Mouse (Mus musculus): ENCODE data around the gene Psat1. TPM values are rescaled to one million over a fixed set of nuclear protein-coding genes. Genes with fewer than 3 reads are reported as not detected.
A peak's percentile ranks its signal among the peaks of the same experiment; 100 is the strongest.

Psat1 gene
- polyA plus RNA-seq, 1 experiment from 2014 or later: 115 TPM

DNA sequence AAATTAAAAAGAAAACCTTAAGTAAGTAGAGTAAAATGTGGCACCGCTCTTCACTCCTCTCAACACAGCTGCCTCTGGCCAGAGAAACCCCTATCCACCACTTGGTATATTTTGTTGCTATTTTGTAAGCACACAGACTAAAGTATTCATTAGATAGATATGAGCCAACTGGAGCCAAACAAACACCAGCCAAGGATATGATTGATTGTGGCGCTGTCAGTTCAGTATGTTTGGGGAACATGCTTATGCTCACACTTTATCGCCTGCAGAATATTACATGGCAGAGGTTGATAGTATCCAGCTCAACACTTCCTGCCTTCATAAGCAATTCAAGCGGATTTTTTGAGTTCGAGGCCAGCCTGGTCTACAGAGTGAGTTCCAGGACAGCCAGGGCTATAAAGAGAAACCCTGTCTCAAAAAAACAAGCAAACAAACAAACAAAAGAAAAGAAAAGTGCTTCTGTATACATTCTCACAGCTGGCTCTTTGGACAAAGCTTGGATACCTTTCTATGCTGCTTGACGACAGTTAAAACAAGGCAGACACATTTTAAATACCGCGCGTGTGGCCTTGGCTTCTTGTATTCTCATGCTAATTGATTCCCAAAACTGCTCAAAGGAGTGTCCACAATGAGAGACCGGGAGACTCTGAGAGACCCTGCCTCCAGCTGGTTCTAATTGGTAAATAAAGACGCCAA is 4.6 kb downstream of the Psat1 start:
- no peak for ATAC-seq (ENCODE audit: insufficient read depth, low FRiP score, low TSS enrichment)
- Histone ChIP-seq H3K9me3 (ENCODE audit: control insufficient read depth, low read length) (no peaks in the 10 kb centered on the region), H3K4me3 (ENCODE audit: low read depth, low read length) (no peak overlapping the region), H3K4me2 (ENCODE audit: low read depth) (no peak overlapping the region), H3K9ac (ENCODE audit: low read length) (no peak overlapping the region), H3K27ac (ENCODE audit: low read depth, low read length) (no peak overlapping the region), H3K4me1 (ENCODE audit: control insufficient read depth, insufficient read depth, low read length) (no peaks in the 10 kb centered on the region), H3K36me3 (ENCODE audit: control insufficient read depth, insufficient read depth, low read length) (no peaks in the 10 kb centered on the region), H3K27me3 (ENCODE audit: control insufficient read depth, insufficient read depth, low read length) (no peaks in the 10 kb centered on the region)
- WGBS: 54% methylated on average over 11 of the region's 11 CpGs
- no peak for DNase-seq (ENCODE audit: low spot score)

- no peak overlapping the region for H3K4me2 ChIP-seq (ENCODE audit: low read depth)
- 87% methylated on average over 8 of the region's 8 CpGs for WGBS
- DNase-seq (ENCODE audit: low spot score) (no peak), ATAC-seq (ENCODE audit: insufficient read depth, low FRiP score, low TSS enrichment) (no peak)
- H3K4me1 ChIP-seq (ENCODE audit: control insufficient read depth, insufficient read depth, low read length): no peaks in the 10 kb centered on the region
- no peak overlapping the region for H3K4me3 ChIP-seq (ENCODE audit: low read depth, low read length)
- no peak overlapping the region for H3K9ac ChIP-seq (ENCODE audit: low read length)
- H3K27me3 ChIP-seq (ENCODE audit: control insufficient read depth, insufficient read depth, low read length): no peaks in the 10 kb centered on the region
- no peak overlapping the region for H3K27ac ChIP-seq (ENCODE audit: low read depth, low read length)
- H3K36me3 ChIP-seq (ENCODE audit: control insufficient read depth, insufficient read depth, low read length): no peaks in the 10 kb centered on the region
- H3K9me3 ChIP-seq (ENCODE audit: control insufficient read depth, low read length): no peaks in the 10 kb centered on the region
Observed at GRCm38 (mm10) chr19:15941399-15941798, 5.7 kb downstream of the Psat1 start.

GRCm38 (mm10) chr19:15925719-15926045 is 21.5 kb downstream of the Psat1 start:
- ATAC-seq (ENCODE audit: insufficient read depth, low FRiP score, low TSS enrichment) (peak; percentile 0; the same call in 1 of the 2 replicates), DNase-seq (ENCODE audit: low spot score) (peak; percentile 29)
- Histone ChIP-seq H3K4me3 (ENCODE audit: low read depth, low read length) (peak overlapping the region; percentile 65), H3K27me3 (ENCODE audit: control insufficient read depth, insufficient read depth, low read length) (no peaks in the 10 kb centered on the region), H3K27ac (ENCODE audit: low read depth, low read length) (0 out of 2 replicates have a peak overlapping the region, but pooled peaks have one; percentile 11), H3K36me3 (ENCODE audit: control insufficient read depth, insufficient read depth, low read length) (no peaks in the 10 kb centered on the region), H3K4me1 (ENCODE audit: control insufficient read depth, insufficient read depth, low read length) (peaks cover 12% of the 10 kb centered on the region; the same call in 1 of the 2 replicates), H3K9ac (ENCODE audit: low read length) (peak overlapping the region; percentile 41), H3K9me3 (ENCODE audit: control insufficient read depth, low read length) (no peaks in the 10 kb centered on the region), H3K4me2 (ENCODE audit: low read depth) (peak overlapping the region; percentile 90)
- WGBS: 23% methylated on average over 4 of the region's 4 CpGs

DNA sequence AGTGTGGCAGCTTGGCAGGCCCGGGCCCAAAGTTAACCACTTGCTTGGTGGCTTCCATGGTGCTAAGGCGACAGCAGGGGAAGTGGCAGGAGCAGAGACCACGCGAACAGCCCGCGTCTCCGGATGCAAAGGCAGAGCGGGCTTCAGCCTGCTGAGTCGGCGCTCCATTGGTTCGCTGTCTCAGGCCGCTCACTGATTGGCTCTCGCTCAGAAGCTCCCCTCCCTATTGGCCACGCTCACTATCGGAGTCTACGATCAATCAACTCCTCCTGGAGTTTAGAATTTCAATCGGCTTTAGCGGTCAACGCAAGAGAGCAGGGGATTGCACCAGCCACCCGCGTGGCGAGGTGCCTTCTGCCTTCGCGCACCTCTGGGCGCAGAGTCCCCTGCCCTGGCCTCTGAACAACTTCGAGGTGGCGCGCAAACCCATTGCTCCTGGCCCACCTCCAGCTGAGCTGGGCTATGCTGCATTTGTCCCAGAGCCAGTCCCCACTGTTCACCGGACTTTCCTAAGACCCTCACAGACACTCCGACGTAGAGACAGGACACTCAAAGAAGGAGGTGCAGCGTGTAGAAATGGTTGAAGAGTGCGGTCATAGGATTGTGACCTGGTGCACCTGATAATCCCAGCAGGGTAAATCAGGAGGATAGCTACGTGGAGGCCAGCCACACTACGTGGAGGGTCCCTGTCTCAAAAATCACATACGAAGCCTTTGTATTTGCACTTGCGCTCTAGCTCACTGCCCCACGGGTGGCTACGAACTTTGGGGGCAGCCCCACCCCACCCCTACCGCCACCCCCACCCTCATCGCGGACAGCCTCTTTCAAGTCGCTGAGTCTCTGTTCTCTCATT is 22.0 kb downstream of the Psat1 start:
- H3K36me3 ChIP-seq (ENCODE audit: control insufficient read depth, insufficient read depth, low read length): no peaks in the 10 kb centered on the region
- WGBS: 3% methylated on average over 43 of the region's 43 CpGs

DNA sequence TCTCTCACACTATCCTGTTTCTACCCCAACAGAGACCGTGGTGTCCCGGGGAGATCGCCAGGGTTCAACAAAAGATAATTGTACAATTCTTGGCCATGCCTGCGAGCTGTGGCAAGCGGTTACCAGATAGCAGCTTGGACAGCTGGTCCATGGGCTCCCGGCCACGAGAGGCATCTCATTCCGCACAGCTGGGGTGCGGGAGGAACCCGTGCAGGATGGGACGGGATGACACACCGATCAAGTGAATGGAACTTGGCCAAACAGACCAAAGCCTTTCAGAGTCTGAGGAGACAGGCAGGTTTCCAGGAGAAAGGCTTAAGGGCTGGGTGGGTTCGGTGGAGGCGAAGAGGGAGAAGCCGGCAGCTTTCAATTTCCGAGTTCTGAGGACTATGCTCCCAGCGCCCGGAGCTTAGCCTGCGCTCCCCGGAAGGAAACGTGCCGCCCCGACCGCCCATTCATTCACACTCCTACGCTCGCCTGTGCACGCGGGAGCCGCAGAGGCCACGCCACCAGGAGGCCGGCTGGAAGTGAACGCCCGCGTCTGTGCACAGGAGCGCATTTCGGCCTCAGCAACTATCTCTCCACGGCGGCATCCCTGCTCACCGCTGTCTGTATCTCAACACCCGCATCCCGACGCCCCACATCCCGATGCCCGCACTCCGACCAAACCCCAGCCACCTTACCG is 22.8 kb downstream of the Psat1 start:
- peak overlapping the region; percentile 68 for H3K27ac ChIP-seq (ENCODE audit: low read depth, low read length)
- WGBS: under 1% methylated on average over 46 of the region's 46 CpGs

More for the DNA sequence above, 22.0 kb downstream of the Psat1 start:
- peak overlapping the region; percentile 90 for H3K4me2 ChIP-seq (ENCODE audit: low read depth)
- no peaks in the 10 kb centered on the region for H3K9me3 ChIP-seq (ENCODE audit: control insufficient read depth, low read length)
- ATAC-seq (ENCODE audit: insufficient read depth, low FRiP score, low TSS enrichment) (peak; percentile 100), DNase-seq (ENCODE audit: low spot score) (peak; percentile 92)
- H3K4me1 ChIP-seq (ENCODE audit: control insufficient read depth, insufficient read depth, low read length): peaks cover 12% of the 10 kb centered on the region; the same call in 1 of the 2 replicates
- H3K4me3 ChIP-seq (ENCODE audit: low read depth, low read length): peak overlapping the region; percentile 65
- peak overlapping the region; percentile 53 for H3K9ac ChIP-seq (ENCODE audit: low read length)
- no peaks in the 10 kb centered on the region for H3K27me3 ChIP-seq (ENCODE audit: control insufficient read depth, insufficient read depth, low read length)
- H3K27ac ChIP-seq (ENCODE audit: low read depth, low read length): peak overlapping the region; percentile 68

DNA sequence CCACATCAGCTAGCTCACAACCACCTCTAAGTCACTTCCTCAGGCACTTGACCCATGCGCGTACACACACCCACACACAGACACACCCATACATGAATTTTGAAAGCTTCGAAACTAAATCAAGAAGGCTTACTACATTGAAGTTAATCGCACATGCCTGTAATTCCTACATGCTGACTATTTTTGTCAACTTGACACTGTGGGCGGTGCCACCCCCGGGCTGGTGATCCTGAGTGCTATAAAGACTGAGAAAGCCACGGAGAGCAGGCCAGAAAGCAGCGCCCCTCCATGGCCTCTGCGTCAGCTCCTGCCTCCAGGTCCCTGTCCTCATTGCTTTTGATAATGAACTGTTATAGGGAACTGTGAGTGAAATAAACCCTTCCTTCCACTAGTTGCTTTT is 23.7 kb downstream of the Psat1 start:
- peaks cover 12% of the 10 kb centered on the region; the same call in 1 of the 2 replicates for H3K4me1 ChIP-seq (ENCODE audit: control insufficient read depth, insufficient read depth, low read length)
- H3K36me3 ChIP-seq (ENCODE audit: control insufficient read depth, insufficient read depth, low read length): no peaks in the 10 kb centered on the region
- H3K27me3 ChIP-seq (ENCODE audit: control insufficient read depth, insufficient read depth, low read length): no peaks in the 10 kb centered on the region
- 36% methylated on average over 9 of the region's 9 CpGs for WGBS
- peak overlapping the region; percentile 53; the same call in 1 of the 2 replicates for H3K9ac ChIP-seq (ENCODE audit: low read length)
- DNase-seq (ENCODE audit: low spot score) (peak; percentile 31), ATAC-seq (ENCODE audit: insufficient read depth, low FRiP score, low TSS enrichment) (no peak)
- H3K4me3 ChIP-seq (ENCODE audit: low read depth, low read length): peak overlapping the region; percentile 65
- no peaks in the 10 kb centered on the region for H3K9me3 ChIP-seq (ENCODE audit: control insufficient read depth, low read length)
- H3K4me2 ChIP-seq (ENCODE audit: low read depth): peak overlapping the region; percentile 90
- H3K27ac ChIP-seq (ENCODE audit: low read depth, low read length): no peak overlapping the region

More for the DNA sequence above, 22.8 kb downstream of the Psat1 start:
- H3K4me2 ChIP-seq (ENCODE audit: low read depth): peak overlapping the region; percentile 90
- H3K4me1 ChIP-seq (ENCODE audit: control insufficient read depth, insufficient read depth, low read length): peaks cover 12% of the 10 kb centered on the region; the same call in 1 of the 2 replicates
- DNase-seq (ENCODE audit: low spot score) (peak; percentile 65), ATAC-seq (ENCODE audit: insufficient read depth, low FRiP score, low TSS enrichment) (peak; percentile 73)
- H3K4me3 ChIP-seq (ENCODE audit: low read depth, low read length): peak overlapping the region; percentile 65
- H3K9me3 ChIP-seq (ENCODE audit: control insufficient read depth, low read length): no peaks in the 10 kb centered on the region
- H3K27me3 ChIP-seq (ENCODE audit: control insufficient read depth, insufficient read depth, low read length): no peaks in the 10 kb centered on the region
- H3K9ac ChIP-seq (ENCODE audit: low read length): peak overlapping the region; percentile 53
- H3K36me3 ChIP-seq (ENCODE audit: control insufficient read depth, insufficient read depth, low read length): no peaks in the 10 kb centered on the region

DNA sequence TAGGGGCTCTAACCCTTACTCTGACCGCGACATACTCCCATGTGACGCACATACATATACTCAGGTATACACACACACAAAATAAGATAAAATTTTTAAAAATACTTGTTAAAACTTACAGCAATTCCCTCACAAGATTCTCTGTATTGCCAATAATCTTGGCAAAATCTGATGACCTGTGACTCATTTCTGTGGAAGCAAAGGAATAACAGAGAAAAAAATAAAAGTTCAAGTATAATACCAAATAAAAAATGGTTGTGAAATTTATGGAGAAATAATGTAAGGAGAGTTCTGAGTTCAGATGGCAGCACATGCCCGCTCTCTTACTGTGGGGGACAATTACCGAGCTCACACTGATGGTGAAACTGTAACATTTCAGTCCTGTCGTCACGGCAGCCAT is 27.8 kb downstream of the Psat1 start:
- Histone ChIP-seq H3K27me3 (ENCODE audit: control insufficient read depth, insufficient read depth, low read length) (no peaks in the 10 kb centered on the region), H3K9ac (ENCODE audit: low read length) (no peak overlapping the region), H3K36me3 (ENCODE audit: control insufficient read depth, insufficient read depth, low read length) (no peaks in the 10 kb centered on the region), H3K27ac (ENCODE audit: low read depth, low read length) (no peak overlapping the region), H3K4me3 (ENCODE audit: low read depth, low read length) (no peak overlapping the region), H3K4me2 (ENCODE audit: low read depth) (no peak overlapping the region), H3K9me3 (ENCODE audit: control insufficient read depth, low read length) (no peaks in the 10 kb centered on the region), H3K4me1 (ENCODE audit: control insufficient read depth, insufficient read depth, low read length) (peaks cover 7% of the 10 kb centered on the region; the same call in 1 of the 2 replicates)
- WGBS: 97% methylated on average over 7 of the region's 7 CpGs
- no peak for ATAC-seq (ENCODE audit: insufficient read depth, low FRiP score, low TSS enrichment)
- no peak for DNase-seq (ENCODE audit: low spot score)

DNA sequence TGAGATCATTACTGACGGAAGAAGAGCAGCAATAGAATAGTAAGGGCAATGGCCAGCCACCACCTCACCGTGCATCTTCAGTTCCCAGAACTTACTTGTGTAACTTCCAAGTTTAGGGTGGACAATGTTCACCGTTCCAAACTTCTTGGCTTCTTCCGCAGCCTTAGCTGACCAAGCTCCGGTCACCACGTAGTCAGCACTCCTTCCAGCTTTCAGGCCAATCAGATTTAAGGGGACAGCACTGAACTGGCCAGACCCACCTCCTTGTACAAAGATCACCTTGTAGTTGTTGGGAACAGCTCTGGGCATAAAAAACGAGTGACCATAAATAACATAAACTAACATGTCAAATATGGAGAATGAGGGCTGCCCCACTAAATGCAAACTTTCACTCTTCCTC is 29.0 kb downstream of the Psat1 start:
- H3K27me3 ChIP-seq (ENCODE audit: control insufficient read depth, insufficient read depth, low read length): no peaks in the 10 kb centered on the region
- no peak overlapping the region for H3K4me2 ChIP-seq (ENCODE audit: low read depth)
- 94% methylated on average over 7 of the region's 7 CpGs for WGBS
- no peak overlapping the region for H3K4me3 ChIP-seq (ENCODE audit: low read depth, low read length)
- no peaks in the 10 kb centered on the region for H3K36me3 ChIP-seq (ENCODE audit: control insufficient read depth, insufficient read depth, low read length)
- no peak for DNase-seq (ENCODE audit: low spot score)
- H3K27ac ChIP-seq (ENCODE audit: low read depth, low read length): no peak overlapping the region
- ATAC-seq (ENCODE audit: insufficient read depth, low FRiP score, low TSS enrichment): no peak
- H3K4me1 ChIP-seq (ENCODE audit: control insufficient read depth, insufficient read depth, low read length): peaks cover under 1% of the 10 kb centered on the region; the same call in 1 of the 2 replicates
- H3K9me3 ChIP-seq (ENCODE audit: control insufficient read depth, low read length): no peaks in the 10 kb centered on the region
- H3K9ac ChIP-seq (ENCODE audit: low read length): no peak overlapping the region
